Mouse (Mus musculus): ENCODE data around the gene Zic4. TPM values are rescaled to one million over a fixed set of nuclear protein-coding genes. Genes with fewer than 3 reads are reported as not detected.

Zic4 gene
- 1 to 10 TPM; 4.1 to 5.2 TPM for total RNA-seq (2021)
- long read RNA-seq, experiment 1, partial matches to known transcripts = 1 of 2 reads
- long read RNA-seq, experiment 1, other reads (novel, unspliced or antisense) = 0 of 2 reads
- long read RNA-seq, experiment 2, partial matches to known transcripts = 0 of 1 reads
- long read RNA-seq, experiment 2, other reads (novel, unspliced or antisense) = 0 of 1 reads

GRCm38 (mm10) chr9:91361856-91362601 is at the start of gene Zic4:
TSS of gene Zic4 (plus strand) at chr9:91362413.
- intact Hi-C loops (cut with DNase I) = loop anchor here (5.0 kb wide), 1 partner anchor 45 kb away; no protein-coding TSS in a partner anchor
- no peak for DNase-seq (ENCODE audit: low spot score in 2 of 2)

GRCm38 (mm10) chr9:91347591-91347990 is 14.6 kb upstream of the Zic4 start:
- intact Hi-C loops (cut with DNase I) = loop anchor here (10.0 kb wide), 1 partner anchor 213 kb away; no protein-coding TSS in a partner anchor
- DNase-seq (ENCODE audit: low spot score in 2 of 2) = no peak

DNA sequence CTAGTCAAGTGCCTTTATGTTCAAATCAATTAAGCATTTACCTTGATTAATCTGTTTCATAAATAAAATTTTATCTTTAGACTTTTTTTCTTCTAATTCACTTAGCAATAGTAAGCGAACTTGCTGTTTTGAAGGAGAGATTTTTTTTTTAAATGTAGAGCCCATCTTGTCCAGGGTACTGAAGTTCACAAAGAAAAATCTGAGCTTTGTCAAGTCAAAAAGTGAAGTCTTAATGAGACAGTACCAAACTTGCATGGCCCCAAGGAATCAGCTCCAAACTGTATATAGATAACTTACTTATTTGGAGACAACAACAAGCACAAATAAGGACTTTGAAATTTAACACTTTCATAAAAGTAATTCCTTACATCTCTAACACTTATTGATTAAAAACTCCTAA is 13.5 kb upstream of the Zic4 start:
- no peak for DNase-seq (ENCODE audit: low spot score in 2 of 2)

GRCm38 (mm10) chr9:91350211-91350791 is 11.9 kb upstream of the Zic4 start:
- intact Hi-C loops (cut with DNase I) = no loop called here
- no peak for DNase-seq (ENCODE audit: low spot score in 2 of 2)

More for the DNA sequence above, 13.5 kb upstream of the Zic4 start:
- intact Hi-C loops (cut with DNase I) = loop anchor here (10.0 kb wide), 1 partner anchor 214 kb away; no protein-coding TSS in a partner anchor

DNA sequence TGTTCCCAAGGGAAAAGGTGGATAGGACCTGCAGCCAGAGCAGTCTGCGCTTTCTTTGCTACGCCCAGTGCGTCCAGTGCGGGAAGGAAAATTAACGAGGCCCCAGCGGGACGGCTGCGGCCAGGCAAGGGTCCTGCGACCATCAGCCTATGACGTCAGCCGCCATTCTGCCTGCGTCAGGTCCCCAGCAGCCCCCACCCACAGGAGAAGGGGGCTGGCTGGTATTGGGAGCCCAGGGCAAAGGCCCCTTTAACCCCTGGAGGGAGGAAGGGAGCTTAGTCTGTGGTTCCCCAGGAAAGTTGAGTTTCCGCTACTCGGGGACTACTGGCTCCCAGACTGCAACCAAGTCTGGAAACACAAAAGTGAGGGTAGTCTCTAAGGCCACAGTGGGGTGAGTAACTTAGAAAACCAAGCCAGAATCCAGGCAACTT is 11.3 kb upstream of the Zic4 start:
- intact Hi-C loops (cut with DNase I) = no loop called here
- no peak for DNase-seq (ENCODE audit: low spot score in 2 of 2)

- intact Hi-C loops (cut with DNase I) = no loop called here
- DNase-seq (ENCODE audit: low spot score in 2 of 2) = no peak
Observed at GRCm38 (mm10) chr9:91351361-91351760, 10.9 kb upstream of the Zic4 start.

- intact Hi-C loops (cut with DNase I) = no loop called here
- no peak for DNase-seq (ENCODE audit: low spot score in 2 of 2)
Observed at GRCm38 (mm10) chr9:91351961-91352411, 10.2 kb upstream of the Zic4 start.

DNA sequence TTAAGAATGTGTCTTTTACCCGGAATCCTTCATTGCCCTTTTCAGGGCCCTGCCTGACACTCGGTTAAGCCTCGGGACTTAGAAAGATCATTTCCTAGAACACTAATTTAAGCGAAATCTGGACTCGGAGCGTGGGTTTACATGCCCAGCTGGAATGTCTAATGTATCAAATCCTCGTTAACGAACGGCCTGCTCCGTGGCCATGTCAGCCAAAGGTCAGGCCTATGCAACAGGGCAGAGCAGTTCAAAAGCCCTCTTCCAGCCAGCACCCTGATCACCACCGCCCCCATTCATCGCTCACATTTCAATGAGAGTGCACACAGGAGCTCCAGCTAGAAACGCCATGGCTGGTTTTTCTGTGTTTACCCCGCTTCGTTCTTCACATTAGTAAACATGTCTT is 9.4 kb upstream of the Zic4 start:
- DNase-seq (ENCODE audit: low spot score in 2 of 2) = no peak
- intact Hi-C loops (cut with DNase I) = no loop called here

- intact Hi-C loops (cut with DNase I) = no loop called here
- DNase-seq (ENCODE audit: low spot score in 2 of 2) = no peak
Observed at GRCm38 (mm10) chr9:91353551-91354433, 8.4 kb upstream of the Zic4 start.

- intact Hi-C loops (cut with DNase I) = loop anchor here (5.0 kb wide), 1 partner anchor 662 kb away; no protein-coding TSS in a partner anchor
Observed at GRCm38 (mm10) chr9:91354434-91355269, 7.6 kb upstream of the Zic4 start.

DNA sequence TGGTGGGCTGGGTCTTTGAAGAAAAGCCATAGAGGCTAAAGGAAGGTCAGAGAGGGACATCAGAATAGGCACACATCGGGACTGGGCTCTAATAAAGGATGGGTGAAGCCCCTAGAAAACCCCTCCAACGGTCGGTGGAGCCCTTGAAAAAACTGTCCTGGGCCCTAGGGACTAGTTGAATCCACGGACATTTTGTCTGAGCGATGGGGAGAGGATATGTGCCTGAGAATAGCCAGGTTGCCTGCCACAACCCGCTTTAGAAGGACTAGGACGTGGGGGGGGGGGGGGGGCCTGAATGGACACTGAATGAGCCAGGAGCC is 7.0 kb upstream of the Zic4 start:
- intact Hi-C loops (cut with DNase I) = loop anchor here (5.0 kb wide), 1 partner anchor 663 kb away; no protein-coding TSS in a partner anchor
- no peak for DNase-seq (ENCODE audit: low spot score in 2 of 2)

More at GRCm38 (mm10) chr9:91354434-91355269, 7.6 kb upstream of the Zic4 start:
- DNase-seq (ENCODE audit: low spot score in 2 of 2) = no peak

- peak; percentile 39 to 40 for DNase-seq (ENCODE audit: low spot score in 2 of 2)
- intact Hi-C loops (cut with DNase I) = loop anchor here (5.0 kb wide), 1 partner anchor 663 kb away; no protein-coding TSS in a partner anchor
Observed at GRCm38 (mm10) chr9:91355629-91356352, 6.4 kb upstream of the Zic4 start.

DNA sequence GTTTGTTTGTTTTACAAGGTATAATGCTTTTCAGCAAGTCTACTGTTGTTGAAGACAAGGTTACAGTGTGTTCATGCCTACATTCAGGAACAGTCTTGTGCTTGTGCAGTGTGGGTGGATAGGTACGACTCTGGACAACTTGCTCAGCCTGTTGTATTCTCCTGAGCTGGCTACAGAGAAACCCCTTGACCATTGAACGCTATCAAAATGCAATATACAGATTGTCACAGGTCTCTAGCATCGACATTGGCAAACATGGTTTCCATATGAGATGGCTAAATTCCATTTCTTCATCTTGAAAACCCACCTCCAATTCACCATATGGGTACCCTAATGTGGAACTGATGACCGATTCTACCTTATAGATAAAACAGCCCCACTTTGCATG is 5.9 kb upstream of the Zic4 start:
- intact Hi-C loops (cut with DNase I) = loop anchor here (5.0 kb wide), 1 partner anchor 664 kb away; no protein-coding TSS in a partner anchor
- no peak for DNase-seq (ENCODE audit: low spot score in 2 of 2)

GRCm38 (mm10) chr9:91357321-91357720 is 4.9 kb upstream of the Zic4 start:
- intact Hi-C loops (cut with DNase I) = loop anchor here (5.0 kb wide), 1 partner anchor 665 kb away; no protein-coding TSS in a partner anchor
- DNase-seq (ENCODE audit: low spot score in 2 of 2) = no peak

DNA sequence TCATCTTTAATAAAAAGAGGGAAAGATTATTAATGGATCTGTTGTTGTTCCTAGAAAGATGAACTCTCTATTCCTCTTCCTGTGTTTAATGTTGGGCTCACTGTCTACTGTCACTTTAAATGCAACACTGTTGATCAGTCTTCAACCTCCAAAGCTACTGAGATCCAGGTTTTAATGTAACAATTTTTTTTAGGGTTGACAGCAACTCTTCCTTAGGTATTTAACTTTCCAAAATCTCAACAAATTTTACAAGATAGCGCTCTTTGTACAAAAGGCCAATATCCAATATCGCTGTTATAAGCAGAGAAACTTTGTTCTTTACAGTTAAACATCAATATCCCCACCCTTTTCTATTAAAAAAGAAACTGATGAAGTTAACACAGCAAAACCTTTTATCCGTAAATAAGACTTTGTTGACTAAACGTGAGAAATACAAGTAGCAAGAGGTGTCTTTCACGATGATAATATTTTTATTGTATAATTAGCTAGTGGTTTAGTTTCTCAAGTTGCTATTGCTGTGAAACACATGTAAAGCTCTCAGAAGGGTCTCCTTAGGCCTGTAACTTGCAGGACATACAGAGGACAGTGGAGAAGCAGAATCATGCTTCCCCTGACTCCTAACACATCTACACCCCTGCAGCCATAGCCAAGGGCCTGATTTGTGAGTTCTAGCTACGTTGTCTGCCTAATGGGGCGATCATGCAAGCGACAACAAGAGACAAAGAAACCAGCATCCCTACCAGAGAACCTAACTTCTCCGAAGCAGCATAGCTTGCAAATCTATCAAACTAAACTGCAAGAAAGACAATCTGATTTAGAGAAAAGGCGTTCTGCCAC is 3.1 kb upstream of the Zic4 start:
- no peak for DNase-seq (ENCODE audit: low spot score in 2 of 2)

DNA sequence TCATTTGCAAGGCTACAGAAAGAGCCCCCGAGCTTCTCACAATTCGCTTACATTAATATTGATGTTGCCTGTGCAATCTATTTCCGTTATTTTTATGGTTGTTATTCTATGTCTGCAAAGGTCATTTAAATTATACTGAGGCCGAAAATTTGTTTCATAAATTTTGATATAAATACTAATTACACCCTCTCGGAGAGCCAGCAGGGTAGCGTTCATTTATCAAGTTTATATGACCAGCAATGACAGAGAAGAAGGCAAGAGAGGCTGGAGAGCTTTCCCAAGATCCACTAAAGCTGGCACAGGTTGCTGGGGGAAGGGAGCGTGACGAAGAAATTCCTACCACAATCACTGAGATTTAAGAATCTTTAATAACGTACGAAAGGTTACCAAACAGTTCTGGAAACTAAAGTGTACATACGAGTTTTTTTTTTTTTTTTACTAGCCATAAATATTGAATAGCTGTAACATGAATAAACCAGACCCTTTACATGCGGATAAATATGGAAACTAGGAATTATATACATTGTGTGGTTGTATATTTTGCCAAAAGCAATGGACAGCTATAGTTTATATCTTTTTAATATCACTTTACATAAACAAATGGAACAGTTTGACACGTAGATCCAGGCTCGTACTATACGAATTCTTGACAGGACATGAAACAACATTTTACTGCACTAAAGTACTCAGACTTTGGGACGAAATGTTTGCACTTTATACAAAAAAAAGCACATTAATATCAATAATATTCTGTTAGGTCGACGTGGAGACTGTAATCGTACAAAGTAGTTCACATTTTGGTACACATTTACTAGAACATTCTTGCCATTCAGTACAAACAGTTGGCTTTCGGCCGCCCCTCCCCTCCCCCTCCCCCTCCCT is 1.8 kb upstream of the Zic4 start:
- intact Hi-C loops (cut with DNase I) = loop anchor here (5.0 kb wide), 1 partner anchor 47 kb away; no protein-coding TSS in a partner anchor
- DNase-seq (ENCODE audit: low spot score in 2 of 2) = no peak

More for the DNA sequence above, 3.1 kb upstream of the Zic4 start:
- intact Hi-C loops (cut with DNase I) = loop anchor here (5.0 kb wide), 1 partner anchor 667 kb away; no protein-coding TSS in a partner anchor
